Comparison of ENCODE assay signal across 21 mouse cellular contexts in genomic region chr4:137345112-137345511, GRCm38 (mm10). TPM values are rescaled to one million over a fixed set of nuclear protein-coding genes. Genes with fewer than 3 reads are reported as not detected.
A peak's percentile ranks its signal among the peaks of the same experiment; 100 is the strongest.
DNase-seq lines count a peak whose midpoint lies in the region; ATAC-seq and TF ChIP-seq lines count a peak whose summit lies in the region.
"Had no signal": no experiment of that assay in that cellular context is flagged by ENCODE, and none has a peak within 500 bp of the region (broad histone marks: within the 10 kb centered on the region; RNA-seq: fewer than 3 reads in every experiment).

No protein-coding gene starts in this region.

- ATAC-seq in Patski, result no peak
- peak; percentile 44 for ATAC-seq in inflammation-experienced regulatory T-cells, adult 6 months
- ATAC-seq in lung, postnatal 0 days, result no peak
- ATAC-seq: forebrain, postnatal 0 days; intestine, postnatal 0 days had no signal

- no peak for TF ChIP-seq EP300 in lung, postnatal 0 days (IDR thresholded peaks at IDR 0.05)

- POLR2A ChIA-PET in Patski (lab: Charles Lee), result interaction anchor here (0.6 kb wide), 1 partner anchor 105 kb away, joined by 3 read pairs; no protein-coding TSS in a partner anchor

- peaks cover 7% of the 10 kb centered on the region; the same call in 1 of the 2 replicates for H3K4me1 ChIP-seq in lung, postnatal 0 days (ENCODE audit: insufficient read depth, low read depth, low read length)
- H3K4me1 ChIP-seq: hindbrain, embryonic 15.5 days had no signal

- H3K4me2 ChIP-seq in lung, postnatal 0 days (replicated peaks; ENCODE audit: low read depth, low read length), result no peak overlapping the region
- H3K4me2 ChIP-seq: heart, embryonic 15.5 days; hindbrain, embryonic 15.5 days; kidney, embryonic 15.5 days; liver, embryonic 13.5 days had no signal

- H3K36me3 ChIP-seq in lung, postnatal 0 days (ENCODE audit: insufficient read depth, low read length), result no peaks in the 10 kb centered on the region
- H3K36me3 ChIP-seq: hindbrain, embryonic 15.5 days had no signal

- H3K9ac ChIP-seq in lung, postnatal 0 days (replicated peaks; ENCODE audit: low read depth), result no peak overlapping the region
- H3K9ac ChIP-seq: forebrain, postnatal 0 days; heart, embryonic 15.5 days; hindbrain, embryonic 15.5 days; kidney, embryonic 15.5 days; liver, embryonic 13.5 days had no signal

- H3K27me3 ChIP-seq in Patski, result no peaks in the 10 kb centered on the region
- H3K27me3 ChIP-seq in lung, postnatal 0 days (replicated peaks; ENCODE audit: insufficient read depth, low read length), result no peaks in the 10 kb centered on the region
- H3K27me3 ChIP-seq: heart, embryonic 15.5 days; hindbrain, embryonic 15.5 days; kidney, embryonic 15.5 days; liver, embryonic 13.5 days had no signal

- in situ Hi-C loops in Patski (cut with MboI; ENCODE audit: low pct_unique_long_range_greater_than_20kb), result no loop called here

- intact Hi-C loops in heart, postnatal 36 days (cut with DNase I), result no loop called here

- 73% methylated on average over 2 of the region's 2 CpGs for WGBS in lung, postnatal 0 days

- DNase-seq in heart, adult 11 months, result peak; percentile 70
- no peak for DNase-seq in heart, postnatal 36 days
- peak; percentile 56 for DNase-seq in Patski (ENCODE audit: low read depth, low spot score)
- DNase-seq in lung, postnatal 0 days (ENCODE audit: low spot score), result no peak
- no peak for DNase-seq in gastrocnemius, adult 8-10 months (ENCODE audit: low spot score in 2 of 2)
- DNase-seq in lung, postnatal 4 days, result no peak
- DNase-seq: adrenal gland, adult 2 months; cerebellum, adult 11-12 months; cerebellum, postnatal 10 days; forebrain, postnatal 0 days; gastrocnemius, postnatal 36 days; heart, postnatal 4 days; kidney, postnatal 36 days; liver, embryonic 13.5 days; lung, adult 2 months; thymus, postnatal 4 days had no signal

- no peak for TF ChIP-seq CTCF in Patski (IDR thresholded peaks at IDR 0.05)
- no peak for TF ChIP-seq CTCF in lung, postnatal 0 days (IDR thresholded peaks at IDR 0.05)

- CTCF ChIA-PET in Patski (lab: Charles Lee), result interaction anchor here (0.9 to 1.4 kb wide), 2 partner anchors 9 to 31 kb away, joined by 3 to 4 read pairs; no protein-coding TSS in a partner anchor

- H3K9me3 ChIP-seq in lung, postnatal 0 days (ENCODE audit: low read length), result no peaks in the 10 kb centered on the region
- H3K9me3 ChIP-seq: heart, embryonic 15.5 days; hindbrain, embryonic 15.5 days; kidney, embryonic 15.5 days; liver, embryonic 13.5 days had no signal

- no peak overlapping the region for H3K4me3 ChIP-seq in lung, postnatal 0 days (ENCODE audit: low read depth, low read length)
- H3K4me3 ChIP-seq: heart, embryonic 15.5 days; hindbrain, embryonic 15.5 days; kidney, embryonic 15.5 days; liver, embryonic 13.5 days had no signal

- no peak overlapping the region for H3K27ac ChIP-seq in lung, postnatal 0 days (ENCODE audit: low read length)
- H3K27ac ChIP-seq: heart, embryonic 15.5 days; hindbrain, embryonic 15.5 days; kidney, embryonic 15.5 days; liver, embryonic 13.5 days had no signal

RNA-seq across cellular contexts. Expression of gene Cdc42, which starts 12.4 kb away (rescaled TPM):
- total RNA-seq in heart, postnatal 36 days (2021), result 100 to 1,000 TPM; 156 to 160 TPM
- 245 TPM for polyA plus RNA-seq in Patski (2021)
- 1,000 to 10,000 TPM in 1 of 3 experiments, 100 to 1,000 TPM in 2; 615 to 1,059 (median 624) TPM for polyA plus RNA-seq in inflammation-experienced regulatory T-cells, adult 6 months (2017; shearing (Covaris generic))
- 545 and 582 TPM in 2 replicates for polyA plus RNA-seq in lung, postnatal 0 days (2015; fragmentation: Nextera tagmentation; extraction: Ambion mirVana)
- total RNA-seq in gastrocnemius, adult 8-10 months (2022), result 100 to 1,000 TPM; 173 to 188 (median 177) TPM

Comparison
In these comparisons a context has a peak if more than half of its experiments do, and no peak if none do; other contexts are left out.
1. DNase-seq: peak in heart, adult 11 months (single experiment) and Patski (single experiment); none in heart, postnatal 36 days (0 of 2), lung, postnatal 0 days (single experiment), gastrocnemius, adult 8-10 months (0 of 2) and lung, postnatal 4 days (0 of 2).